Mouse (Mus musculus): Measurements from ENCODE around the gene Col4a3.

GRCm38 (mm10) chr1:82766227-82766626 is 179.5 kb downstream of the Col4a3 start:
- no peak for TF ChIP-seq GATA1 (IDR thresholded peaks at IDR 0.05; ENCODE audit: borderline replicate concordance, low read length)
- TF ChIP-seq FLI1 (IDR thresholded peaks at IDR 0.05; ENCODE audit: low read length), result no peak

All from megakaryocyte, embryonic 14.5 days (primary cell).